Mouse (Mus musculus) liver, embryonic 14.5 days (tissue): ENCODE results near the gene Jade1. TPM values are rescaled to one million over a fixed set of nuclear protein-coding genes. Genes with fewer than 3 reads are reported as not detected.

Source experiments
- ATAC-seq: fragments of 200-750 bp; cut with Nextera tagmentation; 2 replicates; pipeline ENCODE4 v1.8.0; 2017; ENCODE audit warnings: moderate number of reproducible peaks, mild to moderate bottlenecking, moderate library complexity; ENCODE audit not compliant: insufficient read depth
- DNase-seq, 3 experiments: peaks; one replicate each; pipeline ENCODE4 v3.0.0-alpha.2; 2012 to 2013; ENCODE audit warnings: low read depth in 3 of 3, low spot score in 3 of 3
- H3K27ac ChIP-seq: fragments of 300-500 bp; sonication (generic); 2 replicates; pipeline ENCODE4 v1.5.1; 2014; ENCODE audit warnings: moderate library complexity, mild to moderate bottlenecking, control low read depth, inconsistent platforms
- H3K27me3 ChIP-seq: fragments of 300-500 bp; sonication (generic); 2 replicates; pipeline ENCODE4 v1.6.1; 2014; ENCODE audit warnings: mild to moderate bottlenecking, low read length, moderate library complexity; ENCODE audit not compliant: control insufficient read depth, insufficient read depth
- H3K36me3 ChIP-seq: fragments of 300-500 bp; sonication (generic); replicated peaks from 2 replicates; pipeline ENCODE4 v1.6.1; 2014; ENCODE audit warnings: low read depth; ENCODE audit not compliant: control insufficient read depth, insufficient read depth
- H3K4me1 ChIP-seq, 2 experiments: fragments of 200-500 bp in 1 of 2; fragments of 300-500 bp in 1 of 2; sonication (generic) in 1 of 2; replicated peaks; 2 replicates each; pipeline ENCODE4 v1.6.1; 2012 to 2014; ENCODE audit warnings: antibody characterized with exemption in 1 of 2, inconsistent platforms in 1 of 2, low read length in 1 of 2; ENCODE audit not compliant: control insufficient read depth in 2 of 2, insufficient read depth in 2 of 2
- H3K4me2 ChIP-seq: fragments of 300-500 bp; sonication (generic); 2 replicates; pipeline ENCODE4 v1.6.1; 2014; ENCODE audit warnings: low read depth, mild to moderate bottlenecking, control low read depth, moderate library complexity
- H3K4me3 ChIP-seq, 2 experiments: fragments of 200-500 bp in 1 of 2; fragments of 300-500 bp in 1 of 2; sonication (generic) in 1 of 2; 2 replicates each; pipeline ENCODE4 v1.5.1; 2012 to 2014; ENCODE audit warnings: low read depth in 2 of 2, low read length in 2 of 2, mild to moderate bottlenecking in 2 of 2, control low read depth in 1 of 2, inconsistent platforms in 1 of 2, moderate library complexity in 1 of 2; ENCODE audit not compliant: insufficient read depth in 1 of 2
- H3K9ac ChIP-seq: fragments of 300-500 bp; sonication (generic); replicated peaks from 2 replicates; pipeline ENCODE4 v1.6.1; 2014; ENCODE audit warnings: mild to moderate bottlenecking, control low read depth, moderate library complexity
- H3K9me3 ChIP-seq: fragments of 300-500 bp; sonication (generic); 2 replicates; pipeline ENCODE4 v1.6.1; 2016; ENCODE audit warnings: low read length, mixed read lengths; ENCODE audit not compliant: control insufficient read depth
- CTCF ChIP-seq: IDR thresholded peaks from 2 replicates; pipeline ENCODE4 v1.5.1; 2016; ENCODE audit warnings: antibody characterized with exemption, low read depth, control low read depth
- EP300 ChIP-seq: IDR thresholded peaks from 2 replicates; pipeline ENCODE4 v1.6.1; 2016; ENCODE audit warnings: antibody characterized with exemption, low read depth
- WGBS: fragments of 180-500 bp; shearing (Covaris S2); extraction: QIAGEN DNeasy Blood & Tissue Kit; methylation state at CpG from one replicate; pipeline ENCODE4 v1.1.7; 2014; ENCODE audit not compliant: insufficient replicate concordance; 5-methylcytosine and 5-hydroxymethylcytosine counted together
- polyA plus RNA-seq, 2 experiments: library from polyadenylated mRNA; depleted of rRNA in 1 of 2; stranded (reverse) in 1 of 2; unstranded in 1 of 2; fragments of >200 nt; fragmentation: Nextera tagmentation in 1 of 2; extraction: Ambion mirVana in 1 of 2; gene quantifications; 2 replicates each; pipeline versions ENCODE4 v1.2.1 to v1.2.3; 2012 to 2014

The Jade1 gene
- polyA plus RNA-seq, 2 experiments, result 4.5 to 6.1 TPM

- no peak overlapping the region for H3K27ac ChIP-seq
- no peak for ATAC-seq
- no peak for DNase-seq
- H3K9me3 ChIP-seq, result no peaks in the 10 kb centered on the region
- no peaks in the 10 kb centered on the region for H3K36me3 ChIP-seq
- no peak overlapping the region for H3K9ac ChIP-seq
- H3K4me1 ChIP-seq, result peaks cover 15 to 17% of the 10 kb centered on the region in 2 experiments
- 47% methylated on average over 4 of the region's 4 CpGs for WGBS
- no peaks in the 10 kb centered on the region for H3K27me3 ChIP-seq
- no peak for TF ChIP-seq CTCF
- TF ChIP-seq EP300, result no peak
- H3K4me2 ChIP-seq, result no peak overlapping the region
- H3K4me3 ChIP-seq, result no peak overlapping the region
Observed at GRCm38 (mm10) chr3:41548238-41548637, 7.3 kb upstream of the Jade1 start.

DNA sequence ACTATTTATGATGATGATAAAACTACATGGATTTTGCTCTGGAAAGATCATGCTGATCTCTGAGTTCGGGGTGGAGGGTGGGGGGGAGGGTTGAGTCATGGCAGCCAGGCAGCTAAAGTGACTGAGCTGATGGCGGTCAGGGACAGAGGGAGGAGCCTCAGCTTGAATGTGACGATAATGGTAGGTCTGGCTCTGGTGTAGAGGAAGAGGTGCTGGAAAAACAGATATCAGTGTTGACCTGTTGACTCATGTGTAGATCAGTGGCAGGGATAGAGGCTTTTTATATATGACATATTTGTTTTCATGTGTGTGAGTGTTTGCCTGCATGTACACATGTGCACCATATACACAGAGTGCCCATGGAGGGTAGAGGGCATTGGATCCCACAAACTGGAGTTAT lies 3.9 kb upstream of the Jade1 start:
- Histone ChIP-seq H3K27ac (no peak overlapping the region), H3K4me2 (no peak overlapping the region; the same call in 1 of the 2 replicates), H3K36me3 (no peaks in the 10 kb centered on the region), H3K4me3 (no peak overlapping the region), H3K27me3 (no peaks in the 10 kb centered on the region), H3K4me1 (peaks cover 15 to 25% of the 10 kb centered on the region in 2 experiments), H3K9ac (no peak overlapping the region), H3K9me3 (no peaks in the 10 kb centered on the region)
- DNase-seq, result no peak
- WGBS, result 38% methylated on average over 3 of the region's 3 CpGs
- no peak for TF ChIP-seq CTCF
- no peak for TF ChIP-seq EP300
- peak; percentile 83 for ATAC-seq

DNA sequence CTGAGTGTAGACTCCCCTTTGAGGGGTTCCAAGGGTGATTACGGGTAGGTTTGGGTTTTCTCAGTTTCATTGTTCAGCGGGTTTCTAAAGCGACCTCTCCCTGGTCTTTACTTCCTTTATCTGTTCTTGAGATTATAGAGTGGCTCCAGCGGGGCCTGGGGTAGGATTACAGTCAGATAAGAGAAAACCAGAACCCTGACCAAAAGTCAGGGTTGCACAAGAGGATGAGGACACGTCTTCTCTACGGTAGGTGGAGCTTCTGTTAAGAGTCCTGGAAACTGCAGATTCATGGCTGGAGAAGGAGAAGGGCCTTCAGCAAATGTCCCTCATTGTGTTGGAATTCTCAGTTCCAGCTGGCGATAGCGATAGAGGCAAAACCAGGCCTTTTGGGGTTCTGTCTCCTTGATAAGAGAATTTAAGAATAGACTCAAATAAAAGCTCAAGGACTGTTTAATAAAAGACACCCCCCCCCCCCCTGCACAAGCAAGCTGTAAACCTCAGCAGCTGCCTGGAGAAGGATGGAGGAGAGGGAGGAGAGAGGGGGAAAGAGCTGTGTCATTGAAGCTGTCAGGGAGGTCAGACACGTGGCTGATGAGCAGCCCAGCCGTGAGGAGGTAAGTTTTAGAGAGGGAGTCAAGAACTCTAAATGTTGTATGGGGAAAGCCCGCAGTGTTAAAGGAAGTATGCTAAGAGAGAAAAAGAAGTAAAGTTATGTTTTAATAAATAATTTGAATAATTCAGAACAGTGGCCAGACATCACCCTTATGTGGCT lies 2.6 kb upstream of the Jade1 start:
- Histone ChIP-seq H3K9me3 (no peaks in the 10 kb centered on the region), H3K27me3 (no peaks in the 10 kb centered on the region), H3K4me2 (peak overlapping the region; percentile 6), H3K4me3 (no peak overlapping the region), H3K36me3 (no peaks in the 10 kb centered on the region), H3K9ac (no peak overlapping the region), H3K27ac (no peak overlapping the region), H3K4me1 (peaks cover 15 to 25% of the 10 kb centered on the region in 2 experiments)
- TF ChIP-seq EP300 (no peak), CTCF (no peak)
- 19% methylated on average over 11 of the region's 11 CpGs for WGBS
- DNase-seq, result peak in 1 of 3 experiments; percentile 38
- 0 out of 2 replicates have a peak, but pooled peaks have one; percentile 32 for ATAC-seq

- no peak for DNase-seq
- Histone ChIP-seq H3K4me2 (no peak overlapping the region), H3K9me3 (no peaks in the 10 kb centered on the region), H3K27me3 (no peaks in the 10 kb centered on the region), H3K36me3 (no peaks in the 10 kb centered on the region), H3K4me3 (no peak overlapping the region), H3K27ac (no peak overlapping the region), H3K4me1 (peaks cover 15 to 25% of the 10 kb centered on the region in 2 experiments), H3K9ac (no peak overlapping the region)
- WGBS, result 72% methylated on average over 4 of the region's 4 CpGs
- TF ChIP-seq EP300 (no peak), CTCF (no peak)
- no peak for ATAC-seq
Observed at GRCm38 (mm10) chr3:41553681-41554080, 1.9 kb upstream of the Jade1 start.

DNA sequence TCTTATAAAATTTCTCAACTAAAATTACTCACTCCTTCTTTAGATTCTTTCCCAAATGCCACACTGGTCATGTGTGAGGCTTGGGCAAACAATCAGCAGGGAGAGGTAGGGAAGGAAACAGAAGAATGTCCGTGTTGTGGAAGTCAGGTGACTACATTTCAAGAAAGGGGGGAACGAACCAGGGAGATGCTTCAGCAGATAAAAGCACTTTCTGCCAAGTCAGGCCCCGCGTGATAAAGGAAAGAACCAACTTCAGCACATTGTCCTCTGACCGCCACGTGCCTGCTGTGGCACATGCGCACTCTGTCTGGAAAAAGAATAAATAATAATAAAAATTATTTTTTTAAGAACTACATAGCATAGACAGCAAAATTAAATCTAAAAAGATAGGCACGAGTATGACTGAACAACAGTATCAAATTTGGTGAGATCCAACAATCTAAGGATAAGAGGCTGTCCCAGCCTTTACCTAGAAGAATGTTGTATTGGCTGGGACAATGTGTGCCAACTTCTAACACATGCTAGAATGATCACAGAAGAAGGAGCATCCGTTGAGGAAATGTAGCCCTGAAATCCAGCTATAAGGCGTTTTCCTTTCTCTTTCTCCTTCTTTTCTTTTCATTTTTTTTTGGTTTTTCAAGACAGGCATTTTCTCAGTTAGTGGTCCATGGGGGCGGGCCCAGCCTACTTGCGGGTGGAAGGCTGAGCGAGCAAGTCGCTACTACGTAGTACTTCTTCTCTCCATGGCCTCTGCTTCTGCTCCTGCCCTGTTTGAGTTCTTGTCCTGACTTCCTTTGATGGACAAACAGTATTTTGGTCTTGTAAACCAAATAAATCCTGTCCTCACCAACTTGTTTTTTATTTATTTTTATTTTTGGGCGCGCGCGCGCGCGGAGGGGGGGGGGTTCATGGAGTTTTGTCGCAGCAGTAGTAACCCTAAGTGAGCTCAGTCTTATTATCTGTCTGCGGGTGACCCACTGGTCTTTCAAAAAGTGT lies 753 bp upstream of the Jade1 start:
- WGBS, result 74% methylated on average over 24 of the region's 24 CpGs
- Histone ChIP-seq H3K4me2 (no peak overlapping the region), H3K9ac (no peak overlapping the region), H3K27ac (no peak overlapping the region), H3K4me1 (peaks cover 15 to 25% of the 10 kb centered on the region in 2 experiments), H3K36me3 (no peaks in the 10 kb centered on the region), H3K27me3 (no peaks in the 10 kb centered on the region), H3K4me3 (no peak overlapping the region), H3K9me3 (no peaks in the 10 kb centered on the region)
- no peak for DNase-seq
- TF ChIP-seq CTCF (no peak), EP300 (no peak)
- no peak for ATAC-seq
